Mouse (Mus musculus) spleen, adult 2 months (tissue): Measurements from ENCODE around the gene Sesn2. TPM values are rescaled to one million over a fixed set of nuclear protein-coding genes. Genes with fewer than 3 reads are reported as not detected.
A peak's percentile ranks its signal among the peaks of the same experiment; 100 is the strongest.

Experiments
- DNase-seq, 2 experiments: peaks; one replicate each; pipeline versions ENCODE4 v3.0.0 to v3.0.0-alpha.2; 2012 to 2021; ENCODE audit warnings: low spot score in 2 of 2, low read depth in 1 of 2
- H3K27ac ChIP-seq: fragments of 200-500 bp; 2 replicates; pipeline ENCODE4 v1.5.1; 2012; ENCODE audit warnings: low read length, inconsistent platforms; ENCODE audit not compliant: insufficient read depth
- H3K27me3 ChIP-seq: fragments of 200-500 bp; 2 replicates; pipeline ENCODE4 v1.6.1; 2012; ENCODE audit warnings: mild to moderate bottlenecking, moderate library complexity, low read length, inconsistent platforms; ENCODE audit not compliant: control insufficient read depth, insufficient read depth
- H3K36me3 ChIP-seq: fragments of 200-500 bp; 2 replicates; pipeline ENCODE4 v1.6.1; 2012; ENCODE audit warnings: mild to moderate bottlenecking, low read length, inconsistent platforms; ENCODE audit not compliant: control insufficient read depth, insufficient read depth
- H3K4me1 ChIP-seq: fragments of 200-500 bp; 2 replicates; pipeline ENCODE4 v1.6.1; 2011; ENCODE audit warnings: inconsistent platforms; ENCODE audit not compliant: control insufficient read depth, insufficient read depth, insufficient read length
- H3K4me3 ChIP-seq: fragments of 200-500 bp; 2 replicates; pipeline ENCODE4 v1.5.1; 2011; ENCODE audit warnings: mild to moderate bottlenecking, inconsistent platforms; ENCODE audit not compliant: insufficient read depth, insufficient read length; ENCODE audit errors: extremely low read depth
- CTCF ChIP-seq: fragments of 200-500 bp; IDR thresholded peaks from 2 replicates; pipeline ENCODE4 v1.5.1; 2011; ENCODE audit warnings: mild to moderate bottlenecking, inconsistent platforms; ENCODE audit not compliant: insufficient read depth, insufficient read length, insufficient replicate concordance; ENCODE audit errors: extremely low read depth
- POLR2A ChIP-seq: fragments of 200-500 bp; IDR thresholded peaks from 2 replicates; pipeline ENCODE4 v1.6.1; 2011; ENCODE audit warnings: low read depth, low read length, inconsistent platforms
- WGBS: fragments of 180-500 bp; shearing (Covaris S2); methylation state at CpG from one replicate; pipeline ENCODE4 v1.1.7; 2018; 5-methylcytosine and 5-hydroxymethylcytosine counted together
- polyA plus RNA-seq: library from polyadenylated mRNA; depleted of rRNA; stranded (reverse); fragments of >200 nt; gene quantifications from 2 replicates; pipeline ENCODE4 v1.2.3, GENCODE M21; 2012

The Sesn2 gene
- polyA plus RNA-seq, 1 experiment: 9.3 TPM

DNA sequence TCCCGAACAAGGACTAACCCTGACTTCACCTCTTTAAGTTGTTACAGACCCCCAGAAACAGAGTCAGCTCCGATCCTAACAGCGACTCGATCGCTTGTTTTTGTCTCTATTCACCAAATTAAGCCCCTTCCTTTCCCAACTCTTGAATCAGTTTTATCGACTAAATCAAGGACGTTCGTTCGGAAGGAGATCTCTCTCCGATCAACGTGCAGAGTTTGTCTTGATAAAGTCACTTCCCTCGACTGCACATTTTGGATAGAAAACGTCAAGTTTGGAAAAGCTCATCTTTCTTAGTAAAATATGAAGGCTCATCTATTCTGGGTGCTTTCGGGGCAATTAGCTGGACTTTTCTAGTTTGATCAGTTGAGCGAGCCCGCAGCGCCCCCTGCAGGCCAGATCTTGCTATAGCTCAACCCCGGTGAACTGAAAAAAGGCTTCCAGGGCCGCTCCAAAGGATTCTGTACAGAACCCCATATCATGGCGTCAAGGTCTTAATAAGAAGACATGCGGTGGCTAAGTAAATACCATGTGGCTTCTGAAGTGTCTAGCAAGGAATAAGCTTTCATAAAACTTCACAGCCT, 4.3 kb upstream of the Sesn2 start:
- peak; percentile 66 to 79 for DNase-seq
- Histone ChIP-seq H3K27me3 (no peaks in the 10 kb centered on the region), H3K4me1 (no peaks in the 10 kb centered on the region; the same call in 1 of the 2 replicates), H3K27ac (peak overlapping the region; percentile 95), H3K4me3 (peak overlapping the region; percentile 70), H3K36me3 (no peaks in the 10 kb centered on the region)
- WGBS: 3% methylated on average over 21 of the region's 21 CpGs
- TF ChIP-seq POLR2A: no peak
- peak; percentile 84; the same call in 1 of the 2 replicates for TF ChIP-seq CTCF

- no peak for DNase-seq
- TF ChIP-seq POLR2A (no peak), CTCF (no peak)
- no peak overlapping the region for H3K27ac ChIP-seq
- 75% methylated on average over 14 of the region's 14 CpGs for WGBS
- H3K4me3 ChIP-seq: no peak overlapping the region
- no peaks in the 10 kb centered on the region for H3K36me3 ChIP-seq
- H3K4me1 ChIP-seq: no peaks in the 10 kb centered on the region; the same call in 1 of the 2 replicates
- H3K27me3 ChIP-seq: no peaks in the 10 kb centered on the region
Measured at GRCm38 (mm10) chr4:132513395-132514273, 3.3 kb upstream of the Sesn2 start.

GRCm38 (mm10) chr4:132512080-132512479, 1.8 kb upstream of the Sesn2 start:
- TF ChIP-seq POLR2A (no peak), CTCF (no peak)
- Histone ChIP-seq H3K27me3 (no peaks in the 10 kb centered on the region), H3K27ac (no peak overlapping the region), H3K36me3 (no peaks in the 10 kb centered on the region), H3K4me3 (no peak overlapping the region), H3K4me1 (no peaks in the 10 kb centered on the region; the same call in 1 of the 2 replicates)
- no peak for DNase-seq
- 85% methylated on average over 3 of the region's 3 CpGs for WGBS

- peak overlapping the region; percentile 31 for H3K27ac ChIP-seq
- peak in 1 of 2 experiments; percentile 23 for DNase-seq
- H3K36me3 ChIP-seq: no peaks in the 10 kb centered on the region
- 2% methylated on average over 47 of the region's 52 CpGs for WGBS
- H3K4me3 ChIP-seq: peak overlapping the region; percentile 67
- peaks cover 3% of the 10 kb centered on the region; the same call in 1 of the 2 replicates for H3K4me1 ChIP-seq
- TF ChIP-seq POLR2A (no peak), CTCF (no peak)
- no peaks in the 10 kb centered on the region for H3K27me3 ChIP-seq
Measured at GRCm38 (mm10) chr4:132509621-132510296, 542 bp downstream of the Sesn2 start.

DNA sequence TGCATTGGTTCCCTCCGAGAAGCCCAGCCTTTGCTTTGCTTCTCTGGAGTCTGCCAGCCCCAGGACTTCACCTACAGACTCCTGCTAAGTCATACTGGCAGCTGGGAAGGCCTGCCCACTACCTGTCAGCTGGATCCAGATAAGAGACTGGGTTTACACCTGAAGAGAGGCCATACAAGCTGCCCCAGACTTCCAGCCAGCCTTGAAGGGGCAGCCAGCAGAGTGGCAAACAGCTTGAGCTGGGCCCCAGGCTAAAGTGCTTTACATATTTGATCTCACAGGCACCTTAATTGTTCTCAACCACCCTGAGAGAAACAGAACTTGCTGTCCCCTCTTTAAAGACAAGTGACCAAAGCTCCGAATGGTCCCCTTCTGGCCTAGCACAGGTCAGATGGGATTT, 3.1 kb downstream of the Sesn2 start:
- Histone ChIP-seq H3K27ac (no peak overlapping the region), H3K4me3 (no peak overlapping the region), H3K4me1 (peaks cover 3% of the 10 kb centered on the region; the same call in 1 of the 2 replicates), H3K27me3 (no peaks in the 10 kb centered on the region), H3K36me3 (no peaks in the 10 kb centered on the region)
- TF ChIP-seq CTCF (no peak), POLR2A (no peak)
- WGBS: 86% methylated on average over 2 of the region's 2 CpGs
- DNase-seq: no peak

- TF ChIP-seq POLR2A: no peak
- no peak for TF ChIP-seq CTCF
- no peak overlapping the region for H3K4me3 ChIP-seq
- WGBS: 94% methylated on average over 6 of the region's 6 CpGs
- H3K4me1 ChIP-seq: peaks cover 3% of the 10 kb centered on the region; the same call in 1 of the 2 replicates
- H3K36me3 ChIP-seq: no peaks in the 10 kb centered on the region
- DNase-seq: no peak
- H3K27ac ChIP-seq: no peak overlapping the region
- no peaks in the 10 kb centered on the region for H3K27me3 ChIP-seq
Measured at GRCm38 (mm10) chr4:132506250-132506649, 4.1 kb downstream of the Sesn2 start.
